Mouse (Mus musculus) frontal cortex, postnatal 25 days (tissue): ENCODE data around the gene Ttll5.

ENCODE experiments used
- DNase-seq, 2 experiments: peaks; one replicate each; pipeline ENCODE4 v3.0.0; 2022; ENCODE audit warnings: low spot score in 2 of 2

Ttll5 gene

GRCm38 (mm10) chr12:85824438-85825264, at the start of gene Ttll5, which contains the start of gene Erg28:
Gene Ttll5 (plus strand): TSS chr12:85824659.
Gene Erg28 (minus strand): TSS chr12:85824550.
- peak; percentile 92 to 94 for DNase-seq

- DNase-seq: no peak
Observed at GRCm38 (mm10) chr12:85778962-85779361, 45.5 kb upstream of the Ttll5 start.

GRCm38 (mm10) chr12:85779707-85780106, 44.8 kb upstream of the Ttll5 start:
- no peak for DNase-seq

- no peak for DNase-seq
Observed at GRCm38 (mm10) chr12:85781606-85782005, 42.9 kb upstream of the Ttll5 start.

DNA sequence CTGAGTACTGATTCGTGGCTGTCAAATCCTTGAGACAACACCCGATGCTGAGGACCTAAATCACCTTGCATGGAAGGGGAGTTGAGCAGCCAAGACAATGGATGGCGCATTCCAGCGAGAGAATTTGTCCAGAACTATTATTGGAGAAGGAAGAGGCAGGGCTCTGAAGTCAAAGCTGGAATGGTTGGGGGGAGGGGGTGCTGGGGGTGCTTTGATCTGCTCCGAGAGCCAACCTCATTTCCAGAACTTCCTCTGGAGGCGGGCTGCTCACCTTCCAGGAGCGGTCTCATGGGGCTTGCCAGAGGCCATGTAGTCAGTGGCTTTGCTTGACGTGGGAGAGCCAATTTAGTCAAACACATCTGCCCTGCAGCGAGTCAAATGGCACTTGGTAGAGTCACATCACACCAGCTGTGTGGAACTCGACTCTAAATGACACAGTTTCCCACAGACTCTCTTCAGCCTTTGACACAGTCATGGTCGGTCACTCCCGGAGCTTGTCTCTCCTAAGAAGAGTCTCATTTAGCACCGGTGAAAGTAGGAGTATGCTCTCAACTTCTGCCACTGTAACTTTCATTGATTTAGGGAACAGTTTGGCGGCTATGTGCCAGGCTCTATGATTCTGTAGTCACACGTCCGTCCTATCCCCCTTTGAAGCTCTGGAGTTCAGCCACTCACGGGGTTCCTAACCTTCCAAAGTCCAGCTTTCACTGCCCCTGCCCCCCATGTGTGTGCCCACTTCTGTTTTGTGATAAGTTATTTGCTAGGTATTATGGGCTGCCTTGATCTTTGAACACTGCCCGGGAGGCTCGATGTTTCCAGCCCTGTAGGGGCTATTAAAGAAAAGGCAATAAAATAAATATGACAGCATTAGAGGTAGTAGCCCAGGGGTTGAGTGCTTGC, 39.3 kb upstream of the Ttll5 start:
- no peak for DNase-seq

DNA sequence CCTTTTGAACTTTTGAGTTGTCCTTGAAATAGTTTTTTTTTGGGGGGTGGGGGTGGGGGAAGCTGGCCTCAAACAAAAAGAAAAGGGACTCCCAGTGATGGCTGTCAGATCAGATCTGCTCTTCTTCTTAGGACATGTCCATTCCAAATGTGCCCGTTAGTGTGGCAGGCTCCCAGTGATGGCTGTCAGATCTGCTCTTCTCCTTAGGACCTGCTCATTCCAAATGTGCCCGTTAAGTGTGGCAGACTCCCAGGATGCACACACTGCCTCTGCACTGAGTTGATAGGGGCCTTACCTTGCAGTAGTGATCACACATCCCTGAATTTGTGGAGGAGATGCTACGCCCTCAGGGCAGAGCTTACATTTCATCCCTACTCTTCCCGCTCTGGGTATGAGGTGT, 32.3 kb upstream of the Ttll5 start:
- DNase-seq: no peak

DNA sequence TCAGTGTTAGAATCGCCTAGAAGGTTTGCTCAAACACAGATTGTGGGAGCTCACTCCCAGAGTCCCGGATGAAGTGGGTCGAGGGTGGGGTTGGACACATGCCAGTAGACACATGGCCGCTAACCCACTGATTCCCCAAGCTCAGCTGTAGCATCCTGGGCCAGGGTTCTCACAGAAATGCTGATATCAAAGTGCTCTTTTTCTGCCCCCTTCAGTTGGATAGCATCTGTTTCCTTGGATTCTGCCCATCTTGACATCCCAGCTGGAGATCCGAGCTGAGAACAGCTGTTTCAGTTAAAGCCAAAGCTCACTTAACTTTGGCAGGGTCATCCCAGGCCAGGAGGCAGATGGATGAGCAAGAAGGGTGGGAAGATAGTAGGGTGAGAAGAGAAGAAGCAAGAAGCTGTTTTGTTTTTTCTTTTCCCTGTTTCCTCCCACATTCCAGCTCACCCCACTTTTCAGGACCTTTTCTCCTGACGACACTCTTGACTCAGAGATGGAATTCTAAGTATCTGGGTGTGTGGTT, 31.6 kb upstream of the Ttll5 start:
- DNase-seq: peak in 1 of 2 experiments; percentile 10

- DNase-seq: no peak
Observed at GRCm38 (mm10) chr12:85794094-85794493, 30.4 kb upstream of the Ttll5 start.

- no peak for DNase-seq
Observed at GRCm38 (mm10) chr12:85795551-85795950, 28.9 kb upstream of the Ttll5 start.

- DNase-seq: no peak
Observed at GRCm38 (mm10) chr12:85800031-85800430, 24.4 kb upstream of the Ttll5 start.

DNA sequence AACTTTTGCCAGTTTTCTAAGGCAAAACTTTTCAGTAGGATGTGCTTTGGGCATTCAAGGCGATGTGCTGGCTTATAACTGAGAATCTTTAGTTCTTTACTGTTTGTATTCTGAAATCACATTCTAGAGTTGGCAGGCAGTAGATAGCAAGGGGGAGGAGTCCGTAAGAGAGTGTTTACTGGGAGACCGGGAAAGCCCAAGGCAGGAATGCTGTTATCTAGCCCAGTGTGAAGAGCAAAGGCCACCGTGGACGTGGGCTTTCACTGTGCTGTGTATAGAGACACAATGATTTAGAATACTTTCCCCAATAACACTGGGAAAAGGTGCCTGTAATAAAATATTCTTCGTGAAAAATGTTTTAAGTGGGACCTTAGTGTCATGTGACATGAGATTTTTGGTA, 14.7 kb upstream of the Ttll5 start:
- DNase-seq: no peak

DNA sequence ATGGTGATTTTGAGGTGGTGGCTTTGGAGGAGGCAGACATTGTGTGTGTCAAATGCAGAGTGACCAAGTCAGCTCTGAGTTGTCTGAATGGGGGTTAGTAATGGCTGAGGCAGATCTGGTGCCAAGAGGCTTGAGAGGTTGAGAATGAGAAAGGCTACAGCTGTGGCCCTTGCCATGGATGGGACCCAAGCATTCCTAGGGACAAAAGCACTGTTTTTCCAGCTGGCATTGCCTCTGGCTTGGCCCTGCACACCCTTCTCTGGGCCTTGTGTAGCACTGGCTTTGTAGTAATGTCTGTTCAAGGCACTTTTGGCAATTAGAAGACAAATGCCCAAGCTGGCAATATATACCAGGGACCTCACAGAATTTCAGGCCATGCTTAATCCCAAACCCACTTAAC, 13.5 kb upstream of the Ttll5 start:
- DNase-seq: no peak

- no peak for DNase-seq
Observed at GRCm38 (mm10) chr12:85811676-85812075, 12.8 kb upstream of the Ttll5 start.

DNA sequence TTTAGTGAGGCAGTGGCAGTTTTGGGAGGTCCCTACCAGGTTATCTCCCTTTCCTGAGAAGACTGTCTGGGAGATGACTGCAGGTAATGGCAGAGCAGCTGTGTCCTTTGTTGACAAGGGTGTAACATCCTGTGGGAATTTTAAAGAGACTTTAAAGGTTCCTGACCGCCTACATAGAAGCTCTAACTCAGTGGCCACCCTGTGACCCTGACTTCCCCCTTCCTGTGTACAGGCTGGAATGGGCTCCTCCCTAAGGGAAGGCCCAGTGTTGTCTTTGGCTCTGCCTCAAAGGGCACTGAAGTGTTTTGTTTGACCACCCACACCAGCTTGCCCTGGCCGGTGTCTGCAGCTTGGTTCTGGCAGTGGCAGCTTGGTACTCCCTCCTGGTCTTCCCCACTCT, 10.9 kb upstream of the Ttll5 start:
- DNase-seq: no peak

DNA sequence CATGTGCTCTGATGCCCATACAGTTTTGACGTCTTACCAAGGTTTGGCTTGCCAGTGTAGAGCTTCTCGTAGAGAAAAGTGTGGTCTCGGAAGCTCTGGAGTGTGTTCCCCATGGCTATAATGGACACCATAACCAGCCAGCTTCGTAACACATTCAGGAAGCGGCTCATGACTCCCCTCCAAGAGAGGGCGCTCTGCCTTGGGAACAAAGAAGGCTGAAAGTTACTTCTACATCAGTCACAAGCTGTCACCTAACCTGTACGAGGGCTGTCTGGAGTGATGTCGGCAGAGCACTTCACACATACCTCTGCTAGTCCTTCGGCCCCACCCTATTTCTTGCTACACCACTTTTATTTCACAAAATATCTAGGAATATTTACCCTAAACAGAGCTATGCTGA, 2.4 kb upstream of the Ttll5 start:
- no peak for DNase-seq

DNA sequence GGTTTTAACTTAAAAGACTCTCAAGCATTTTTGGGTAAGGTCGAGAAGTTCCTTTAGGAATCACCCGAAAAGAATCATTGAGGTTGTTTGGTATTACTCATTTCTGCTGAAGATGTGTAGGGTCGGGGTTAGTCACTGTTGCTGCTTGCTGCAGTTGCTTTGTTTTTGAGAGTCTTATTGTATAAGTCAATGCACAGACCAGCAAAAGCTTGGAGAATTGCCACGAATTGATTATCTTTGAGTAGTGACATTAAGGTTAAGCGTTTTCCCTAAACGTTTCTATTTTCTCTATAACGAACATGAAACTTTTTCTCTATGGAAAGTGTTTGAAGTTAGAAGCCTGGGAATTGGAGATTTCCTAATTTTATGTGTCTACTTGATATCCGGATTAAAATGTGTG, 902 bp downstream of the Ttll5 start:
- DNase-seq: no peak

GRCm38 (mm10) chr12:85825822-85826221, 1.4 kb downstream of the Ttll5 start:
- DNase-seq: no peak

- DNase-seq: no peak
Observed at GRCm38 (mm10) chr12:85828856-85829255, 4.4 kb downstream of the Ttll5 start.

DNA sequence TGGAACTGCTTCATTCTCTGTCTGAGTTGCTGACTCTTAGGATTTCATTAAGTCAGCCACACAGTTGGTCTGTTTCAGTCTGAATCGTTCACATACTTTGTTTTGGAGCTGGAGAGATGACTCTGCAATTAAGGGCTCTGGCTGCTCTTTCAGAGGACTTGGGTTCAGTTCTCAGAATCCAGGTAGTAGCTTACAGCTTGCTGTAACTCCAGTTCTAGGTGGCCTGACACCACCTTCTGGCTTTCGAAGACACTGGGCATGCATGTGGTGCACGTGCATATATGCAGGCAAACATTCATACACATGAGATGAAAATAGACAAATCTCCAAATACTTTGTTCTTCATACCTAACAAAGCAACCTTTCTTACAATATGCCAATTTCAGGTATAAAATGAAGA, 5.4 kb downstream of the Ttll5 start:
- DNase-seq: no peak

DNA sequence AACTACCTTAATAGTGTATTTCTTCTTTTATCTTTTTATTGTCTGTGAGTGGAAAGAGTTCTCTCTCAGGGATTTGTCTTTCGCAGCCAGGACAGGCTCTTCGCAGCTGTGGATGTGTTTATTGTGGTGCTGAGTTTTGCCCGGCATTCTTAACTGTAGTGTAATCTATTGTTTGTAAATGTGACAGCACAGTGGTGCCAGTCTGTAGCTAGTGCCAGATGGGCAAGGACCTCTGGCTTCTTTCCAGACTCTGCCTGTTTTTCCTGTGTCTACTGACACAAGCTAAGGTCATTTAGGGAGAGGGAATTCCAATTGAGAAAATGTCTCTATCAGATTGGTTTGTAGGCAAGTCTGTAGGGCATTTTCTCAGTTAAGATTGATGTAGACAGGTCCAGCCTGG, 6.2 kb downstream of the Ttll5 start:
- no peak for DNase-seq

- DNase-seq: no peak
Observed at GRCm38 (mm10) chr12:85834543-85834942, 10.1 kb downstream of the Ttll5 start.

DNA sequence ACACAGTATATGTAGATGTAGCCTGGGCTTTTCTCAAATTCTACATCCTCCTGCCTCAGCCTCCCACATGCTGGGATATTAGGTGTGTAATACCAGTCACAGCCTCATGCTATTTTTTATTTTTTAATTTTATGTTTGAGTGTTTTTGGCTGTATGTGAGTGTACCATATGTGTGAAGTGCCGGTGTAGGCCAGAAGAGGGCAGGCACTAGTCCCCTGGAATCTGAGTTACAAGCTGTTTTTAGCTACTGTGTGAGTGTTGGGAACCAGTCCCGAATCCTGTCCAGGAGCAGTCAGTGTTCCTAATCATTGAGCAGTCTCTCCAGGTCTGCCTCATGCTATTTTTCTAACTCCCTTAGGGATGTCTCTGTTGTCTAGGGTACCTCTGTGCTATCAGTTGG, 13.3 kb downstream of the Ttll5 start:
- DNase-seq: no peak
